Mouse (Mus musculus) cerebellum, adult 18-20 months (tissue): ENCODE measurements around the gene Isx.

Experiments used
- DNase-seq, 2 experiments: peaks; one replicate each; pipeline ENCODE4 v3.0.0; 2021

Gene Isx

DNA sequence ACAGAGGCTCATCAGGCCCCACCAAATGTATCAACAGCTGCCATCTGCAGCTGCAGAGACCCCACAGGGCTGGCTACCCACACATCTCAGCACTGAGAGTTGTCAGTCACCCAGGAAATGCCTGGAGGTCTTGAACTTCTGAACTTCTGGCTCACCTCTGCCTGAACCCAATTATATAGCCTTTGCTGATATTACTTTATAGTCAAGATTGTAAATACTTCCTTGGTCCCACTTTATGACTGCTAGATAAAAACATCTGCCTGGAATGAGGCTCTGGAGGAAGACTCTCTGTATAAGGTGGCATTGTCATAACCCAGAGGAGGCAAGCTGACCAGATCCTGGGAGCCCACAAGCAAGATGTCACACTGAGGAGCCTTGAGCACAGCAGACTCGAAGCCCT, 28.8 kb downstream of the Isx start:
- DNase-seq: no peak

DNA sequence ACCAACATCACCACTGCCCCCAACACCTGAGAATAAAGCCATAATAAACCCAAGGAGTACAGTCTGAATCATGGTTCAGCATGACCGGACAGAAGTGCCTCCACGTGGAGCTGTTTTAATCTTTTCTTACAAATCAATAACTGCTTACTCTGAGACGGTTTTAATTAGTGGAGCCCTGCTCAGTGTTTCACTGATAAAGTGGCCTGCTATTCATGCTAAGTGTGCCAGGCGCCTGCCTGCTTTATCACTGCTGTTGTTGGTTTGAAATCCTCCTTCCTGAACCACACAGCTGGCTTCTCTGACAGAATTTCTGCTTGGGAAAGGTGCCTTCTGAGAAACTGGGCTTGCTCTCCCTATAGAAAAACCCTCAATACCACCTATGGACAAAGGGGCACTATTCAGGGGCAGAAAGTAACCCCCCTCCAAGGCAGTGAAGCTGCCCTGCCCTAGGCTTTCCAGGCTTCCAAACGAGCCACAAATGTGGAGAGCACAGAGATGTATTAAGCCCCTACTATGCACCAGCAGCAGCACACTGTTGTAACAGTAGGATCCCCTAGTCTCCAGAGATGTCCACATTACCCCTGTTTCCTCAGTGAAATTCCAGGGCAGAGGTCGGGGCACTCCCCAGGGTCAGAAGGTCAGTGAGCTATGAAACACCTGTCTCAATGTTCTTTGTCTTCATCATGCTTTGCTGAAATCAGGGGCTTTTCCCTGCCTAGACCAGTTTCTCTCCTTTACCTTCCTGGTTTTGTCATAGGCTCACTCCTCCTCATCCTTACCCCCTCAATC, 30.3 kb downstream of the Isx start:
- no peak for DNase-seq

- DNase-seq: no peak
Observed at GRCm38 (mm10) chr8:74906333-74906732, 33.4 kb downstream of the Isx start.

GRCm38 (mm10) chr8:74910708-74911107, 37.7 kb downstream of the Isx start:
- no peak for DNase-seq

- no peak for DNase-seq
Observed at GRCm38 (mm10) chr8:74920691-74921421, 47.9 kb downstream of the Isx start.

GRCm38 (mm10) chr8:74921882-74922518, 49.0 kb downstream of the Isx start:
- DNase-seq: peak in 1 of 2 experiments; percentile 15

- no peak for DNase-seq
Observed at GRCm38 (mm10) chr8:74927940-74928339, 55.0 kb downstream of the Isx start.

GRCm38 (mm10) chr8:74930731-74931130, 57.8 kb downstream of the Isx start:
- DNase-seq: peak; percentile 39 to 48

DNA sequence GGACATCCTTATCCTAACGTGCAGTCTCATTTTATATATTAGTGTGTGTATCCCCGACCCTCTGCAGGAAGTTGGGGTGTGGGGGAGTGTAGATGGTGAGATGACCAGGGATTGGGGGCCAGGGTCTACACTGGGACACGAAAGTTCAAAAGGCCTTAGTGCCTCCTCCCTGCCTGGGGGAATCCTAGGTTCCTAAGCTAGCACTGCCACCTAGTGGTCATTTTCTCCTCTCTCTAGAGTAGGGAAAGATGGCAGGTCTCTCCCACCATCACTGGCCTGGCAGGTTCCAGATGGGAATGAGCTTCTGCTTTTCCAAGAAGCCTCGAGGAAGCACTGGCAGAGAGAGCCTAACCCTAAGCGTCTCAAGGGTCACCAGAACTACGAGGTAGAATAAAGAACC, 62.3 kb downstream of the Isx start:
- peak; percentile 62 to 63 for DNase-seq

GRCm38 (mm10) chr8:74936656-74937055, 63.7 kb downstream of the Isx start:
- no peak for DNase-seq

- DNase-seq: no peak
Observed at GRCm38 (mm10) chr8:74942056-74942455, 69.1 kb downstream of the Isx start.
